Mouse (Mus musculus): Measurements from ENCODE around the gene 4933436I01Rik. TPM values are rescaled to one million over a fixed set of nuclear protein-coding genes. Genes with fewer than 3 reads are reported as not detected.

The 4933436I01Rik gene
- polyA plus RNA-seq (2012; rRNA removed) = not detected in 2 replicates

GRCm38 (mm10) chrX:67921350-67921749 is at the start of gene 4933436I01Rik:
Gene 4933436I01Rik, minus strand, starts transcription at chrX:67921450.

Other genes starting within 250 kb of the 4933436I01Rik start
- not detected in 2 replicates for gene Gm1140, start 227.9 kb downstream of the 4933436I01Rik start, polyA plus RNA-seq (2012; rRNA removed)
- not detected in 2 replicates for gene Gm14692, start 225.8 kb downstream of the 4933436I01Rik start, polyA plus RNA-seq (2012; rRNA removed)

Measured in liver, embryonic 14 days (tissue).